Mouse (Mus musculus) limb, embryonic 12.5 days (tissue): Measurements from ENCODE around the gene Safb2. TPM values are rescaled to one million over a fixed set of nuclear protein-coding genes. Genes with fewer than 3 reads are reported as not detected.
A peak's percentile ranks its signal among the peaks of the same experiment; 100 is the strongest.

ENCODE experiments used
- ATAC-seq: fragments of 200-750 bp; cut with Nextera tagmentation; 2 replicates; pipeline ENCODE4 v1.8.0; 2017; ENCODE audit warnings: low read depth, moderate TSS enrichment; ENCODE audit not compliant: insufficient number of reproducible peaks, insufficient read depth, low FRiP score, low TSS enrichment
- H3K27ac ChIP-seq: fragments of 300-500 bp; sonication (generic); 2 replicates; pipeline ENCODE4 v1.5.1; 2016; ENCODE audit warnings: mild to moderate bottlenecking, moderate library complexity
- H3K27me3 ChIP-seq: fragments of 300-500 bp; sonication (generic); 2 replicates; pipeline ENCODE4 v1.6.1; 2016; ENCODE audit warnings: mild to moderate bottlenecking, moderate library complexity
- H3K36me3 ChIP-seq: fragments of 300-500 bp; sonication (generic); 2 replicates; pipeline ENCODE4 v1.6.1; 2016; ENCODE audit warnings: mild to moderate bottlenecking, moderate library complexity
- H3K4me1 ChIP-seq: fragments of 300-500 bp; sonication (generic); replicated peaks from 2 replicates; pipeline ENCODE4 v1.6.1; 2016
- H3K4me2 ChIP-seq: fragments of 300-500 bp; sonication (generic); 2 replicates; pipeline ENCODE4 v1.6.1; 2016; ENCODE audit warnings: mild to moderate bottlenecking, moderate library complexity
- H3K4me3 ChIP-seq: fragments of 300-500 bp; sonication (generic); replicated peaks from 2 replicates; pipeline ENCODE4 v1.5.1; 2016; ENCODE audit warnings: mild to moderate bottlenecking
- H3K9ac ChIP-seq: fragments of 300-500 bp; sonication (generic); replicated peaks from 2 replicates; pipeline ENCODE4 v1.6.1; 2016; ENCODE audit warnings: mild to moderate bottlenecking, moderate library complexity
- H3K9me3 ChIP-seq: fragments of 300-500 bp; sonication (generic); 2 replicates; pipeline ENCODE4 v1.6.1; 2016; ENCODE audit warnings: mild to moderate bottlenecking, moderate library complexity
- WGBS: fragments of 180-500 bp; shearing (Covaris S2); methylation state at CpG from one replicate; pipeline ENCODE4 v1.1.7; 2016; 5-methylcytosine and 5-hydroxymethylcytosine counted together
- polyA plus RNA-seq: library from polyadenylated mRNA; unstranded; fragments of >200 nt; fragmentation: Nextera tagmentation; extraction: Ambion mirVana; gene quantifications from 2 replicates; pipeline ENCODE4 v1.2.1, GENCODE M21; 2016

Safb2 gene
- polyA plus RNA-seq, 1 experiment from 2014 or later: 113 TPM

DNA sequence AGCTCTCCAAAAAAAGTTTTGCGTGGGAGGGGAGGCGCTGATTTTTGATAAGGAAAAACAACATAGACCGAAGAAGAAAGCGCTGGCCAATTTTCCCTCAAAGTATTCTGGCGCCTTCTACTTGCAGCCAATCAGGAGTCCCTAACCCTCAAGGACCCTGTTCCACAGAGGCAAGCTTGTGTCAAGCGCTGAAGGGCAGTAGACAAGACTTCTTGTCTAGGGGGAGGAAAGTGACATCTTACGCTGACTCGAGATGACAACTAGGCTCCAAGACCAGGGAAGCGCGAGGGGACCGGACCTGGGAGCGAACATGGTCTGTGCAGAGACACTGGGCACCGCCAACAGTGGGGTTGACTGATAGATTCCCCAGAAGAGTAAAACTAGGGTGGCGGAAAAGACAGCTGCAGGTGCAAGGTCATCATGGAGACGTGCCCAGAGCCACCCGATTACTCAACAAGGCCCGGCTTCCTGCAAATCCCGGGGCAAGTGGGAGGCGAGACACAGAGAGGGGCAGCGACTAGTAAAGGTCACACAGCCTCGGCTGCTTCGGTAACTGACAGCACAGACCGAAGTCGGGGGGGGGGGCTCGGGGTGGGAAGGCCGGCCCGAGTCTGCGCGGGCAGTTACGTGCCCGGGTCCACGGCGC lies 651 bp downstream of the Safb2 start:
- Histone ChIP-seq H3K4me3 (peak overlapping the region; percentile 91), H3K4me1 (peaks cover 40% of the 10 kb centered on the region), H3K27me3 (no peaks in the 10 kb centered on the region), H3K9ac (peak overlapping the region; percentile 85), H3K27ac (peak overlapping the region; percentile 94), H3K36me3 (peaks cover 72% of the 10 kb centered on the region), H3K9me3 (no peaks in the 10 kb centered on the region), H3K4me2 (peak overlapping the region; percentile 91)
- no peak; the same call in 1 of the 2 replicates for ATAC-seq
- WGBS: 4% methylated on average over 32 of the region's 33 CpGs

DNA sequence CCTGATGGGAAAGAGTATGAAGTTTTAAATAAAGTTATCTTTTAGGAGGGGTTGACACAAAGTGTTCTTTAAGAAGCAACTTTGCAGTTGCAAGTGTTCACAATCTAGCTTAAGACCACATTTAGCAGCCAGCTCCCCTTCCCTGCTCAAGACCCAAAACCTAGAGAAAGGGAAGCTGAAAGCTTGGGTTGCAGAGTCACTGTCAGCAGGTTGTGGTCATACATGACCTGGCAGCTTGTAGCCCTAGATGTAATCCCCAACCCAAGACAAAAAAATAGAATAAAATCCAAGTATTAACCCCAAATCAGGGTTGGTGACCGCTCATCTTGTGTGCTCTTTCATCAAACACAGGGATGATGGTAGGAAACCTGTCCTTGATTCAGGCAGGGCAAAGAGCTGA lies 1.3 kb downstream of the Safb2 start:
- Histone ChIP-seq H3K9ac (peak overlapping the region; percentile 85), H3K4me2 (peak overlapping the region; percentile 91), H3K27me3 (no peaks in the 10 kb centered on the region), H3K4me1 (peaks cover 38% of the 10 kb centered on the region), H3K9me3 (no peaks in the 10 kb centered on the region), H3K4me3 (peak overlapping the region; percentile 91), H3K27ac (no peak overlapping the region), H3K36me3 (peaks cover 72% of the 10 kb centered on the region)
- ATAC-seq: no peak
- 63% methylated on average over 1 of the region's 1 CpGs for WGBS

DNA sequence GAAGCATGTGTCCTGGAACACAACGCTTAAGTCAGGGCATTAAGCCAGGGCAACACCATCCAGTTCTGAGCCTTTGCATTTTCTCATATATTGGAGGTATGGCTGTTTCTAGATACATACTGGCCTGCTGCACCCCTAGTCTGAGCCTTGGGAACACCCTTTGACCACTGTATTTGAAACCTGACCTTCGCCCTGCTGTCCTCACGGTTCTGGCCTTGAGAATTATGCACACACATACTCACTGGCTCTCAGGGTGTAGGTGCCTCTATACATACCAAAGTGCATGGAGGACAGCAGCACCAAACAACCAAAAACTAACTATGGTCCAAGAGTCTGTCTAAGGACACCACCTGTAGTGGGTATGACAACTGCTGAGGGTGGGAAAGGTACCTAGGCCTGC lies 11.4 kb downstream of the Safb2 start:
- no peaks in the 10 kb centered on the region for H3K4me1 ChIP-seq
- peaks cover 94% of the 10 kb centered on the region for H3K36me3 ChIP-seq
- H3K27me3 ChIP-seq: no peaks in the 10 kb centered on the region
- H3K4me2 ChIP-seq: no peak overlapping the region
- no peak overlapping the region for H3K4me3 ChIP-seq
- no peak for ATAC-seq
- H3K9me3 ChIP-seq: no peaks in the 10 kb centered on the region
- 92% methylated on average over 3 of the region's 3 CpGs for WGBS
- H3K27ac ChIP-seq: no peak overlapping the region
- H3K9ac ChIP-seq: no peak overlapping the region

DNA sequence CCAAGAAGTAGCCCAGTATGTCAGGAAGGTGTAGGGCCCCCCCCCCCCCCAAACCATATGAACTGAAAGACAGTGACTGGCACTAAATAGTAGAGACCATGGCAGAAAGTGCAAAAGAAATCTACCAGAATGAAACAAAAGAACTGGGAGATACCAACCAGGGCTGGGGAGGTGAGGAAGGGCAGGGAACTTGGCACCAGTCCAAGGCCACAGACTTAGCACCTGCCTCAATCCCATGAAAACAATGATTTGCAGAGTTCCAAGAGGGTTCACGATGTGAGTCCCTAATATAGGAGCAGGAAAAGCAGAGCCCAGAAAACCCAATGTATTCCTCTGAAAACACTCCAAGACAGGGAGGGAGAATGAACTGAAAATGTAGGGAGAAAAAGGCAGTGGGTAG lies 12.2 kb downstream of the Safb2 start:
- H3K27ac ChIP-seq: no peak overlapping the region
- H3K4me1 ChIP-seq: no peaks in the 10 kb centered on the region
- H3K36me3 ChIP-seq: peaks cover 94% of the 10 kb centered on the region
- H3K27me3 ChIP-seq: no peaks in the 10 kb centered on the region
- H3K4me2 ChIP-seq: no peak overlapping the region
- H3K9me3 ChIP-seq: no peaks in the 10 kb centered on the region
- no peak for ATAC-seq
- no peak overlapping the region for H3K9ac ChIP-seq
- no peak overlapping the region for H3K4me3 ChIP-seq
- 79% methylated on average over 1 of the region's 1 CpGs for WGBS

DNA sequence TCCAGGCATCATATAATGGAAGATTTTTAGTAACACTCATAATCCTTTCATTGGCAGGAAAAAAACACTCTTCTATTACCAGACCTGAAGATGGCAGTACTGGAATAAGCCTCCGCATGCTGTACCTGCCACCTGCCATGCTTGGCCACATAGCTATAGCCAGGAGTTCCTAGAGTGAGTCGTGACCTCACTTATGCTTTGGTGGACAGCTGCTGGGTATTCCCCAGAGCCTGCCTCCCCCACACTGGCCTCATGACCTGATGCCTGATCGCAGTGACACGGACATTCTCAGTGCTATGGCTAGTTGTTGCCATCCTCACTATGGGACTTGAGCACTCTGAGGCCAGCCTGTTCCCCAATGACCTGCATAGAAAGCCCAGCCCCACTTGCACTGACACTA lies 14.1 kb downstream of the Safb2 start:
- no peak overlapping the region for H3K9ac ChIP-seq
- H3K4me3 ChIP-seq: no peak overlapping the region
- H3K4me1 ChIP-seq: no peaks in the 10 kb centered on the region
- H3K36me3 ChIP-seq: peaks cover 98% of the 10 kb centered on the region
- ATAC-seq: no peak
- no peaks in the 10 kb centered on the region for H3K9me3 ChIP-seq
- 89% methylated on average over 4 of the region's 4 CpGs for WGBS
- H3K27me3 ChIP-seq: no peaks in the 10 kb centered on the region
- no peak overlapping the region for H3K27ac ChIP-seq
- no peak overlapping the region for H3K4me2 ChIP-seq

DNA sequence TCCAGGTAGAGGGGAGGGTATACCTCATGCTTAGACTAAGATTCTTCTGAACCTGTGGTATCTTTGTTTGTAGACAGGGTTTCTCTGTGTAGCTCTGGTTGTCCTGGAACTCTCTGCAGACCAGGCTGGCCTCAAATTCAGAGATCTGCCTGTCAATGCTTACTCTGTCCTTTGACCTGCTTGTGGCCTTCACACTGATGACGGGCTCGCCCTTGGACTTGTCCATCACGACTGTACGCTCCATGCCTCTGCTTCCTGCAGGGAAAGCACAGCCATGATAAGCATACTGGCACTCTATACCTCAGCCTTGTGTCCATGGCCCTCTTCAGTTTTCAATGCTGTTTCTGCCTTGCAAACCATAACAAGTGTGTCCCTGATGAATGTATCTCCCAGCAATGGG lies 17.0 kb downstream of the Safb2 start:
- H3K27ac ChIP-seq: no peak overlapping the region
- ATAC-seq: no peak
- WGBS: 94% methylated on average over 4 of the region's 4 CpGs
- peaks cover 100% of the 10 kb centered on the region for H3K36me3 ChIP-seq
- no peak overlapping the region for H3K4me3 ChIP-seq
- no peaks in the 10 kb centered on the region for H3K4me1 ChIP-seq
- H3K9ac ChIP-seq: no peak overlapping the region
- H3K9me3 ChIP-seq: no peaks in the 10 kb centered on the region
- no peak overlapping the region for H3K4me2 ChIP-seq
- no peaks in the 10 kb centered on the region for H3K27me3 ChIP-seq

DNA sequence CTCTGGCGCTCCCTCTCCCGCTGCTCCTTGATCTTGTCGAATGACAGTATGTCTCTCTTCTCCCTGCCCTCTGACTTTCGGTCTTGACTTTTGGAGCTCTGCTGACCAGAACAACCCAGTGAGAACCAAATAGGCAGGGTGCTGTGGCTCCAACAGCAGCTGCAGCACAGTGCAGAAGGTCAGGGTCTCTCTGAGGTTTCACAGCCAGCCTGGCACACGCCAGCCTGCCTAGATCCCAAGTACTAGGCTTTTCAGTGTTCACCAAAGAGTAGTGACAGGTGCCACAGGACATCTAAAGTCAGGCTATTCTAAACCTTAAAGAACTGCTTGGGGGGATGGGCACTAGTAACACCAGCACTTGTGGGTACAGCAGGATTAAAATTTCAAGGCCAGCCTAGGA lies 17.5 kb downstream of the Safb2 start:
- peaks cover 100% of the 10 kb centered on the region for H3K36me3 ChIP-seq
- no peak overlapping the region for H3K4me3 ChIP-seq
- H3K9ac ChIP-seq: no peak overlapping the region
- H3K4me1 ChIP-seq: no peaks in the 10 kb centered on the region
- no peak overlapping the region for H3K4me2 ChIP-seq
- no peaks in the 10 kb centered on the region for H3K27me3 ChIP-seq
- H3K9me3 ChIP-seq: no peaks in the 10 kb centered on the region
- no peak overlapping the region for H3K27ac ChIP-seq
- WGBS: 92% methylated on average over 5 of the region's 5 CpGs
- ATAC-seq: no peak

DNA sequence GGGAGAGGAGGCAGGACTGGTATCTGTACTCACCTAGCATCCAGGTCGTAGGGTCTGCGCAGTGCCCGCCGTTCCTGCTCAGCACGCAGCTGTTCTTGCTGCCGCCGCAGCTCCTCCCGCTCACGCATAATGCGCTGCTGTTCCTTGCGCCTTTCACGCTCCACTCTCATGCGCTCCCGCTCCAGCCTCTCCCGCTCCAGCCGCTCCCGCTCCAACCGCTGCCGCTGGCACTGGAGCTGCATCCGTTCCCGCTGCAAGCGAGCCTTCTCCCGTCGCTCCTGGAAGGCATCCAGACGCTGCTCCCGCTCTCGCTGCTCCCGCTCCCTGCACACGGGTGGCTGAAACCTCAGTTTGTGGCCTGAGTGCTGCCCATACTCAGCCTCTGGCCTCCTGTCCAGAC lies 18.1 kb downstream of the Safb2 start:
- Histone ChIP-seq H3K36me3 (peaks cover 100% of the 10 kb centered on the region), H3K4me3 (no peak overlapping the region), H3K9me3 (no peaks in the 10 kb centered on the region), H3K9ac (no peak overlapping the region), H3K27ac (no peak overlapping the region), H3K4me2 (no peak overlapping the region), H3K4me1 (no peaks in the 10 kb centered on the region), H3K27me3 (no peaks in the 10 kb centered on the region)
- no peak for ATAC-seq
- 95% methylated on average over 29 of the region's 29 CpGs for WGBS

DNA sequence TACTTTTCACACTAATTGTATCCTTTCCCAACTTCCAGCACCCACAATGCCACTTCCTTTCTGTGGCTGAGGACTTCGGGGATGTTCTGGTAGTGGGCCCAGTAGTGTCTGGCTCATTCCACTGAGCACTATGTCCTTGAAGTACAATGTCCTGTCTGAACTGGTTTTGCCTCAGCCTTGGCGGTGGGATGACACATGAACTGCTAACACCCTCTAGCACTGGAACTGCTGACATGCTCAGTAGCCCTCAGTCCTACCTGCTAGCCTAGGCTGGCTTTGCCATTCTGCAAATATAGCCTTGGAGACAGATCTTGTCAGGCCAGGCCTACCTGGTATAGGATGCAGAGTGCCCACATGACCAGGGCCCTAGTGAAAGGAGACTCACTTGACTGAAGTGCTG lies 22.5 kb downstream of the Safb2 start:
- Histone ChIP-seq H3K4me1 (no peaks in the 10 kb centered on the region), H3K27me3 (no peaks in the 10 kb centered on the region), H3K4me2 (no peak overlapping the region), H3K9ac (no peak overlapping the region), H3K27ac (no peak overlapping the region), H3K9me3 (no peaks in the 10 kb centered on the region), H3K4me3 (no peak overlapping the region), H3K36me3 (peaks cover 61% of the 10 kb centered on the region)
- 93% methylated on average over 2 of the region's 2 CpGs for WGBS
- ATAC-seq: no peak

DNA sequence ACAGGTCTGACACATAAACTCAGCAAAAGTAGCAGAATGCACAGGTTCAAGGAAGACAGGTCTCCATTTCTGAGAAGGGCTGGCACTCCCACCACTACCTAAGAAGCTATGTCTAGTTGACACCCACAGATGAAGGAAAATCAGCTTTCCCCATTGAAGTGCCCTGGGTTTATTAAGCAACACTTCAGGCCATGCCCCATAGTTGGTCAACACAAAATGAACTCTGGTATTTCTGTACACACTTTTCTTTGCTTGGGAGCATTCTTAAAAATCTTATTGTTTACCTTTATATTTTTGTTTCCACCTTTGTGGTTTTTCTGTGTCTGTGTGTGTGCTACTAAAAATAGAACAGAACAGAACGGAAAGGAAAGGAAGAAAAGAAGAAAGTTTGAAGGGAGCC lies 24.3 kb downstream of the Safb2 start:
- Histone ChIP-seq H3K27me3 (no peaks in the 10 kb centered on the region), H3K27ac (no peak overlapping the region), H3K4me1 (no peaks in the 10 kb centered on the region), H3K4me2 (no peak overlapping the region), H3K36me3 (peaks cover 44% of the 10 kb centered on the region), H3K4me3 (no peak overlapping the region), H3K9ac (no peak overlapping the region), H3K9me3 (no peaks in the 10 kb centered on the region)
- no peak for ATAC-seq
- 65% methylated on average over 1 of the region's 1 CpGs for WGBS

DNA sequence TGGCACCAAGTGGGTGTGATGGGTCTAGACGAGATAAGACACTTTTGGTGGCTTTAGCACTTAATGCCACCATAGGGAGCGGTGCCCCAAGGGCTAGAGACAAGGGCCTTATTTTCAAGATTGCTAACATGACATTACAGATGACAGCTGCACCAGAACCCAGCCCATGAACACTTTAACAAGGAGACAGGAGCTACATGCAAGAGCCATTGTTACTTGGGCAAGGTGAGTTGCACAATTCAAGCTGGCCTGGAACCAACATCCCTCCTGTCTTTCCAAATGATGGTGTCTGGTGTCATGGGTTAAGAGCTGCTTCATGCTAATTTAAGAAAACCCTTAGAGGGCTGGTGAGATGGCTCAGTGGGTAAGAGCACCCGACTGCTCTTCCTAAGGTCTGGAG lies 25.0 kb downstream of the Safb2 start:
- H3K9ac ChIP-seq: no peak overlapping the region
- 75% methylated on average over 3 of the region's 3 CpGs for WGBS

DNA sequence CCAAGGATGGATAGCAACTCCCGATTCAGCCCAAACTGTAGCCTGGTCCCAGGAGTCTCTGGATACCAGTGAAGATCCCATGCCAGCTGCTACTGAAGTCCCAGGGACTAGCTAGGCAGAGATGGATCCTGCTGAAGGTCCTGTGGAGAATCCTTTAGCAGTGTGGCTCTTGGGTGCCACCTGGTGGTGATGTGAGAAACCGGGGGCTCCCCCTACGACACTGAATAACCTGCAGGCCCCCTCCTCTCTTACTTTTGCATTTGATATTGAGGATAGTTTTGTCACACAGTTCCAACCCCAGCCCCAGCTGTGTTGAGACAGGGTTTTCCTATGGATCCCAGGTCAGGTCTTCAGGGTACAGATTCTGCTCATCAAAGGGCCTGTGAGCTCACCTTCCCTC lies 25.9 kb downstream of the Safb2 start:
- Histone ChIP-seq H3K27me3 (no peaks in the 10 kb centered on the region), H3K9ac (no peak overlapping the region), H3K36me3 (peaks cover 27% of the 10 kb centered on the region), H3K9me3 (no peaks in the 10 kb centered on the region), H3K4me3 (no peak overlapping the region), H3K4me2 (no peak overlapping the region), H3K4me1 (no peaks in the 10 kb centered on the region), H3K27ac (no peak overlapping the region)
- peak; percentile 16; the same call in 1 of the 2 replicates for ATAC-seq
- WGBS: 23% methylated on average over 3 of the region's 3 CpGs

More for the DNA sequence above, 25.0 kb downstream of the Safb2 start:
- no peak overlapping the region for H3K27ac ChIP-seq
- H3K4me3 ChIP-seq: no peak overlapping the region
- H3K36me3 ChIP-seq: peaks cover 36% of the 10 kb centered on the region
- H3K9me3 ChIP-seq: no peaks in the 10 kb centered on the region
- no peak overlapping the region for H3K4me2 ChIP-seq
- no peak for ATAC-seq
- H3K27me3 ChIP-seq: no peaks in the 10 kb centered on the region
- no peaks in the 10 kb centered on the region for H3K4me1 ChIP-seq
